ENCODE assay signal across 23 mouse cellular contexts in the genomic region with DNA sequence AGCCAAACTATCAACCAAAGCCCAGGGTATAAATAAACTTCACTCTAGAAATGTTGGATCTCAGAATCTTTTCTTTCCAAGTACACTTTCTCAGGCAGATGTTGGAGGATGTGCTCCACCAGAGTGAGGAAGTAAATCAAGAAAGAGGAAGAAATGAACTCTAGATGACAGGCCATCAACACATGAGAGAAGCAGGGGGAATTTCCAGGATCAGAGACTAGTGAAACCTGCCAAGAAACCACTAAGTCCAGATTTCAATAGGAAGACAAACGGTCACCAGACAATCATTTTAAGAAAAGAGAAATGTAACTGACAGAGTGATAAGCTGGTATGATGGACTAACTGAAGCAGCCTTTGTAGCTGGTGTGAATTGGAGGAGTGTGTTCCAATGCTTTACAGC. TPM values are rescaled to one million over a fixed set of nuclear protein-coding genes. Genes with fewer than 3 reads are reported as not detected.
DNase-seq lines count a peak whose midpoint lies in the region; ATAC-seq and TF ChIP-seq lines count a peak whose summit lies in the region.
"Had no signal": no experiment of that assay in that cellular context is flagged by ENCODE, and none has a peak within 500 bp of the region (broad histone marks: within the 10 kb centered on the region; RNA-seq: fewer than 3 reads in every experiment).

No protein-coding gene starts in this region.

- no peak for TF ChIP-seq POLR2A in bone marrow macrophage, adult 2 months (IDR thresholded peaks at IDR 0.05; ENCODE audit: borderline replicate concordance, low read depth, low read length)

- 69% methylated on average over 1 of the region's 1 CpGs for WGBS in intestine, postnatal 0 days

- ATAC-seq in megakaryocyte, adult 5-6 weeks (ENCODE audit: poor library complexity, severe bottlenecking), result peak; percentile 73
- ATAC-seq in intestine, postnatal 0 days, result no peak
- ATAC-seq: activated CD4-positive, CD25-positive, alpha-beta regulatory T cell, adult 4 months; forebrain, embryonic 15.5 days; Patski had no signal

- no peak overlapping the region for H3K4me2 ChIP-seq in intestine, postnatal 0 days (replicated peaks; ENCODE audit: low read depth)
- H3K4me2 ChIP-seq: forebrain, embryonic 15.5 days; heart, embryonic 12.5 days; hindbrain, embryonic 15.5 days had no signal

- H3K9ac ChIP-seq in intestine, postnatal 0 days (ENCODE audit: low read depth, low read length), result no peak overlapping the region
- H3K9ac ChIP-seq: forebrain, embryonic 15.5 days; heart, embryonic 12.5 days; hindbrain, embryonic 15.5 days had no signal

- no peaks in the 10 kb centered on the region for H3K36me3 ChIP-seq in intestine, postnatal 0 days (ENCODE audit: control insufficient read depth, insufficient read depth)
- H3K36me3 ChIP-seq: embryonic facial prominence, embryonic 10.5 days; forebrain, embryonic 15.5 days; G1E; heart, embryonic 12.5 days; hindbrain, embryonic 15.5 days had no signal

- H3K9me3 ChIP-seq in intestine, postnatal 0 days (ENCODE audit: control insufficient read depth), result no peaks in the 10 kb centered on the region
- H3K9me3 ChIP-seq: embryonic facial prominence, embryonic 10.5 days; forebrain, embryonic 15.5 days; G1E; heart, embryonic 12.5 days; hindbrain, embryonic 15.5 days had no signal

- peak; percentile 19 to 31 for DNase-seq in B cell, adult 2 months
- no peak for DNase-seq in adrenal gland, adult 2 months
- DNase-seq in c-Kit-positive CD71-positive TER-119-positive erythroid progenitor cells, embryonic 14.5 days (ENCODE audit: low spot score), result no peak
- no peak for DNase-seq in adrenal gland, postnatal 4 days (ENCODE audit: low spot score in 2 of 2)
- DNase-seq: adrenal gland, postnatal 25 days; cerebellum, adult 11-12 months; cerebellum, adult 9-10 months; cerebellum, postnatal 25 days; gastrocnemius, postnatal 10 days; heart, adult 2 months; kidney, adult 11 months had no signal

- TF ChIP-seq CTCF in bone marrow macrophage, adult 2 months (IDR thresholded peaks at IDR 0.05; ENCODE audit: low read depth, low read length), result no peak
- no peak for TF ChIP-seq CTCF in intestine, postnatal 0 days (IDR thresholded peaks at IDR 0.05; ENCODE audit: low read depth)

- H3K27me3 ChIP-seq in intestine, postnatal 0 days (replicated peaks; ENCODE audit: control insufficient read depth, insufficient read depth, low read length), result no peaks in the 10 kb centered on the region
- H3K27me3 ChIP-seq: forebrain, embryonic 15.5 days; hindbrain, embryonic 15.5 days had no signal

- peaks cover 16% of the 10 kb centered on the region for H3K4me1 ChIP-seq in bone marrow macrophage, adult 2 months (ENCODE audit: control insufficient read depth, insufficient read depth, low read length)
- no peaks in the 10 kb centered on the region for H3K4me1 ChIP-seq in intestine, postnatal 0 days (replicated peaks; ENCODE audit: control insufficient read depth, insufficient read depth, low read length)
- H3K4me1 ChIP-seq: forebrain, embryonic 15.5 days had no signal

- peak overlapping the region; percentile 53 for H3K27ac ChIP-seq in bone marrow macrophage, adult 2 months (ENCODE audit: insufficient read depth, low read depth, low read length)
- H3K27ac ChIP-seq in intestine, postnatal 0 days (ENCODE audit: low read depth, low read length), result no peak overlapping the region
- H3K27ac ChIP-seq: embryonic facial prominence, embryonic 10.5 days; forebrain, embryonic 15.5 days; heart, adult 2 months; hindbrain, embryonic 15.5 days had no signal

- H3K4me3 ChIP-seq in bone marrow macrophage, adult 2 months (ENCODE audit: insufficient read depth, low read length), result no peak overlapping the region
- no peak overlapping the region for H3K4me3 ChIP-seq in intestine, postnatal 0 days (ENCODE audit: low read depth, low read length)
- H3K4me3 ChIP-seq: embryonic facial prominence, embryonic 10.5 days; erythroblast, embryonic 14.5 days; forebrain, embryonic 15.5 days; heart, adult 2 months; heart, embryonic 12.5 days; hindbrain, embryonic 15.5 days had no signal

RNA-seq across cellular contexts. Expression of a gene that starts 4.3 kb away (rescaled TPM):
- polyA plus RNA-seq in bone marrow macrophage, adult 2 months (2012; ENCODE audit: insufficient read depth, insufficient read length, missing spikeins), result 0.29 and 0.32 TPM in 2 replicates
- 2.6 and 4.0 TPM in 2 replicates for total RNA-seq in megakaryocyte, adult 5-6 weeks (2015)
- 0.81 and 3.3 TPM in 2 replicates for total RNA-seq in megakaryocyte, adult 5-6 weeks (2017)
- 1 to 10 TPM; 1.6 to 2.6 TPM for total RNA-seq in adrenal gland, adult 2 months (2021)
- polyA plus RNA-seq in adrenal gland, adult 2 months (2012; rRNA removed), result 0.54 and 1.2 TPM in 2 replicates
- polyA plus RNA-seq in intestine, postnatal 0 days (2015; fragmentation: Nextera tagmentation; extraction: Ambion mirVana), result 2.5 and 2.9 TPM in 2 replicates
- 1 to 10 TPM; 2.8 to 2.9 TPM for total RNA-seq in adrenal gland, postnatal 4 days (2021)
- polyA plus RNA-seq: activated CD4-positive, CD25-positive, alpha-beta regulatory T cell, adult 4 months; G1E had no signal

RNA-seq across cellular contexts. Expression of a gene that starts 25.2 kb away (rescaled TPM):
- polyA plus RNA-seq in bone marrow macrophage, adult 2 months (2012; ENCODE audit: insufficient read depth, insufficient read length, missing spikeins), result 11.0 and 12.5 TPM in 2 replicates
- total RNA-seq in megakaryocyte, adult 5-6 weeks (2015), result 10.7 and 16.5 TPM in 2 replicates
- total RNA-seq in megakaryocyte, adult 5-6 weeks (2017), result 21.0 and 22.3 TPM in 2 replicates
- total RNA-seq in adrenal gland, adult 2 months (2021), result 10 to 100 TPM; 17.0 to 21.8 TPM
- 3.4 and 4.3 TPM in 2 replicates for polyA plus RNA-seq in adrenal gland, adult 2 months (2012; rRNA removed)
- polyA plus RNA-seq in intestine, postnatal 0 days (2015; fragmentation: Nextera tagmentation; extraction: Ambion mirVana), result 5.6 and 5.8 TPM in 2 replicates
- total RNA-seq in adrenal gland, postnatal 4 days (2021), result 10 to 100 TPM; 19.1 to 19.7 TPM

RNA-seq across cellular contexts. Expression of a gene that starts 30.2 kb away (rescaled TPM):
- polyA plus RNA-seq in bone marrow macrophage, adult 2 months (2012; ENCODE audit: insufficient read depth, insufficient read length, missing spikeins), result not detected in 2 replicates
- total RNA-seq in megakaryocyte, adult 5-6 weeks (2015), result 0.14 TPM in 1 of 2 replicates, not detected in the other
- 0.15 and 0.16 TPM in 2 replicates for total RNA-seq in megakaryocyte, adult 5-6 weeks (2017)
- 10 to 100 TPM in 1 of 2 experiments, 1 to 10 TPM in 1; 3.7 to 28.5 TPM for total RNA-seq in adrenal gland, adult 2 months (2021)
- polyA plus RNA-seq in adrenal gland, adult 2 months (2012; rRNA removed), result 0.46 and 0.62 TPM in 2 replicates
- 189 and 247 TPM in 2 replicates for polyA plus RNA-seq in intestine, postnatal 0 days (2015; fragmentation: Nextera tagmentation; extraction: Ambion mirVana)
- under 1 TPM; 0.59 to 0.90 TPM for total RNA-seq in adrenal gland, postnatal 4 days (2021)
- total RNA-seq: adrenal gland, postnatal 25 days; heart, postnatal 25 days had no signal
- polyA plus RNA-seq: erythroblast, embryonic 14.5 days; G1E had no signal

Comparison
In these comparisons a context has a peak if more than half of its experiments do, and no peak if none do; other contexts are left out.
1. DNase-seq: peak in B cell, adult 2 months (2 of 2); none in adrenal gland, adult 2 months (single experiment), c-Kit-positive CD71-positive TER-119-positive erythroid progenitor cells, embryonic 14.5 days (single experiment) and adrenal gland, postnatal 4 days (0 of 2).